Mouse (Mus musculus) small intestine, adult 2 months (tissue): ENCODE measurements around the gene Man1a2.

Experiments
- CTCF ChIP-seq: fragments of 200-500 bp; IDR thresholded peaks from 2 replicates; pipeline ENCODE4 v1.5.1; 2012; ENCODE audit warnings: low read depth, mild to moderate bottlenecking, control low read depth, inconsistent platforms, low read length, moderate library complexity, mixed read lengths; ENCODE audit not compliant: insufficient replicate concordance, insufficient read length; ENCODE audit errors: extremely low read depth
- POLR2A ChIP-seq: fragments of 200-500 bp; IDR thresholded peaks from 2 replicates; pipeline ENCODE4 v1.6.1; 2012; ENCODE audit warnings: low read depth, mild to moderate bottlenecking, control low read depth, inconsistent platforms, low read length, moderate library complexity

DNA sequence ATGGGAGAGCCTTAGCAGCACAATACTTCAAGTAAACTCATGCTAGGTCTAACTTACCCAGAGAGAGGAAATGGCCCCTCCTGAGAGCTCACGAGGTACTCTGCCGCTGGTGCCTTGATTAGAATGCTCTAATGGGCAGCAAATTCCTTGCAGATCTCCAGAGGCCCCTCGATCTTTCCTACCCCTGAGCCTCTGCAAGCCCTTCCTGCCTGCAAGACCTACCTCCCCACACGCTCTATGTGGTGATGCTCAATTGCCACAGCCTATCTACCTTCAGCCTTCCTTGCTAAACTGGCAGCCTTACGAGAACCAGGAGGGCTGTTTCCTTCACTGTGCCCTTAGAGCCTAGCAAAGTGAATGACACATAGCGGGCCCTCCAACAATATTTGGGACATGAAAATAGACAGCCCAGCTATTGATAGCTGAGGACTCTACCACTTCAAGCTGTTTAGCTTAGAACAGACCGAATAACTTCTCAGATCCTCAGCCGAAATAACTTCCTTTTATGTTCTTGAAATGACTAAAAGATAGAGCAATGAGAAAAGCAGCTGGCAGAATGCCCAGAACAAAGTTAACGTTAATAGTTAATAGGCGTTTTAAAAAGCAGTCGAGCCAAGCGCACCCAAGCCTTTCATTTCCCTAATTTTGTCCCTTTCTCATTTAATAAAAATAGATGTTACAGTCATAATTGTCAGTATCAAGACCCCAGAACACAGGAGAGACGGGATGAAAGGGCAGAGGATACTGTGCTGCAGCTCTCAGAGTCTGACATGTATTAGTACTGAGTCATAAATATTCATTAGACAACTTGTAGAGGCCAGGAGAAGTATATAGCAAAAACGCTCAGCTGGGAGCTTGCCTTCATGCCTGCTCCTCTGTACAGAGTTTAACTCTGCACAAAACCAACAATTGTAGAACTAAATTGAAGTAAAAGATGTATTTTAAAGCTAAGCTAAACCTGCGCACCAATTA lies 17.9 kb upstream of the Man1a2 start:
- TF ChIP-seq CTCF (no peak), POLR2A (no peak)
